8 mouse cellular contexts compared by ENCODE assay signal in the genomic region with DNA sequence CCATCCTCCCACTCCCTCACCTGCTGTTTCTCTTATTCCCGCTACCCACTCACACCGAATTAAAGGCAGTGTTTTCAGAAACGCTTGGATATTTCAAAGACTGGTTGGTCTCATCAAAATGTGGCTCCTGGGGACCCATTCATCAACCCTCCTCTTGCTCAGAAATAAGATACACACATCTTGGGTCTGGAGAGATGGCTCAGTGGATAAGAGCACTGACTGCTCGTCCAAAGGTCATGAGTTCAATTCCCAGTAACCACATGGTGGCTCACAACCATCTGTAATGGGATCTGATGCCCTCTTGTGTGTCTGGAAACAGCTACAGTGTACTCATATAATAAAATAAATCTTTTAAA. TPM values are rescaled to one million over a fixed set of nuclear protein-coding genes. Genes with fewer than 3 reads are reported as not detected.
DNase-seq lines count a peak whose midpoint lies in the region; ATAC-seq and TF ChIP-seq lines count a peak whose summit lies in the region.

No protein-coding gene starts in this region.

- TF ChIP-seq CTCF in liver, adult 2 months (IDR thresholded peaks at IDR 0.05; ENCODE audit: low read depth, low read length): no peak
- TF ChIP-seq CTCF in embryonic fibroblast, embryonic 13.5 days (IDR thresholded peaks at IDR 0.05; ENCODE audit: borderline replicate concordance, insufficient read depth, low read length): no peak

- H3K27ac ChIP-seq in liver, adult 2 months (replicated peaks; ENCODE audit: insufficient read depth, low read depth, low read length): no peak overlapping the region
- no peak overlapping the region for H3K27ac ChIP-seq in embryonic fibroblast, embryonic 13.5 days (ENCODE audit: insufficient read depth, low read length)
- no peak overlapping the region for H3K27ac ChIP-seq in intestine, embryonic 16.5 days (ENCODE audit: low read length)
- no peak overlapping the region for H3K27ac ChIP-seq in neural tube, embryonic 12.5 days

- DNase-seq in liver, adult 2 months (ENCODE audit: extremely low read depth, low read depth, low spot score): no peak
- no peak for DNase-seq in liver
- DNase-seq in right cerebral cortex, adult 2 months (ENCODE audit: low spot score in 2 of 2): no peak
- no peak for DNase-seq in layer of hippocampus, adult 18-20 months (ENCODE audit: low spot score in 2 of 2)
- no peak for DNase-seq in cerebellum, adult 9-11 months

- WGBS in liver, adult 2 months: 0% methylated on average over 4 of the region's 4 CpGs
- 0% methylated on average over 4 of the region's 4 CpGs for WGBS in intestine, embryonic 16.5 days
- WGBS in neural tube, embryonic 12.5 days: under 1% methylated on average over 4 of the region's 4 CpGs

- no peaks in the 10 kb centered on the region for H3K27me3 ChIP-seq in liver, adult 2 months (ENCODE audit: control insufficient read depth, insufficient read depth, low read length)
- H3K27me3 ChIP-seq in intestine, embryonic 16.5 days (replicated peaks; ENCODE audit: control insufficient read depth, insufficient read depth, low read length): no peaks in the 10 kb centered on the region
- H3K27me3 ChIP-seq in neural tube, embryonic 12.5 days (replicated peaks): no peaks in the 10 kb centered on the region

- H3K36me3 ChIP-seq in liver, adult 2 months (ENCODE audit: control insufficient read depth, insufficient read depth, low read length): peaks cover 3% of the 10 kb centered on the region; the same call in 1 of the 2 replicates
- no peaks in the 10 kb centered on the region for H3K36me3 ChIP-seq in intestine, embryonic 16.5 days (ENCODE audit: control insufficient read depth, insufficient read depth, low read length)
- no peaks in the 10 kb centered on the region for H3K36me3 ChIP-seq in neural tube, embryonic 12.5 days

- no peaks in the 10 kb centered on the region for H3K79me2 ChIP-seq in liver, adult 2 months (ENCODE audit: control insufficient read depth, insufficient read depth, low read length)

- no peaks in the 10 kb centered on the region for H3K4me1 ChIP-seq in liver, adult 2 months (ENCODE audit: control insufficient read depth, insufficient read depth, low read length)
- peaks cover 2% of the 10 kb centered on the region; the same call in 1 of the 2 replicates for H3K4me1 ChIP-seq in embryonic fibroblast, embryonic 13.5 days (ENCODE audit: control insufficient read depth, insufficient read depth, low read length)
- H3K4me1 ChIP-seq in intestine, embryonic 16.5 days (ENCODE audit: control insufficient read depth, insufficient read depth, low read length): no peaks in the 10 kb centered on the region; the same call in 1 of the 2 replicates
- H3K4me1 ChIP-seq in neural tube, embryonic 12.5 days: 0 out of 2 replicates have a peak, but pooled peaks cover 9% of the 10 kb centered on the region

- H3K4me3 ChIP-seq in liver, adult 2 months (ENCODE audit: insufficient read depth, low read depth, low read length): peak overlapping the region; percentile 77; the same call in 1 of the 2 replicates
- H3K4me3 ChIP-seq in embryonic fibroblast, embryonic 13.5 days (ENCODE audit: insufficient read depth, low read length): 0 out of 2 replicates have a peak overlapping the region, but pooled peaks have one; percentile 12
- H3K4me3 ChIP-seq in intestine, embryonic 16.5 days (ENCODE audit: low read length): peak overlapping the region; percentile 87
- H3K4me3 ChIP-seq in neural tube, embryonic 12.5 days: peak overlapping the region; percentile 69

- ATAC-seq in intestine, embryonic 16.5 days: peak; percentile 22
- ATAC-seq in neural tube, embryonic 12.5 days (ENCODE audit: low FRiP score, low read depth): peak; percentile 26

- H3K9me3 ChIP-seq in intestine, embryonic 16.5 days (ENCODE audit: control insufficient read depth, low read length): no peaks in the 10 kb centered on the region
- H3K9me3 ChIP-seq in neural tube, embryonic 12.5 days: no peaks in the 10 kb centered on the region

- peak overlapping the region; percentile 99 for H3K4me2 ChIP-seq in intestine, embryonic 16.5 days (ENCODE audit: low read depth, low read length)
- peak overlapping the region; percentile 99 for H3K4me2 ChIP-seq in neural tube, embryonic 12.5 days (replicated peaks)

- no peak for TF ChIP-seq POLR2A in liver, adult 2 months (IDR thresholded peaks at IDR 0.05; ENCODE audit: extremely low read depth, insufficient read depth, low read length)
- TF ChIP-seq POLR2A in embryonic fibroblast, embryonic 13.5 days (IDR thresholded peaks at IDR 0.05; ENCODE audit: low read depth, low read length): no peak

- H3K9ac ChIP-seq in liver, adult 2 months (ENCODE audit: low read depth, low read length): no peak overlapping the region
- peak overlapping the region; percentile 92; the same call in 1 of the 2 replicates for H3K9ac ChIP-seq in intestine, embryonic 16.5 days (ENCODE audit: low read depth, low read length)
- H3K9ac ChIP-seq in neural tube, embryonic 12.5 days: peak overlapping the region; percentile 68

RNA-seq across cellular contexts. Expression of a gene that starts 0.3 kb away (rescaled TPM):
- 5.9 and 8.3 TPM in 2 replicates for total RNA-seq in liver, adult 2 months (2014; rRNA removed)
- 5.5 and 6.4 TPM in 2 replicates for polyA plus RNA-seq in liver, adult 2 months (2012; rRNA removed)
- polyA plus RNA-seq in embryonic fibroblast, embryonic 13.5 days (2011; ENCODE audit: insufficient read length, low read depth, missing spikeins): 4.7 and 5.2 TPM in 2 replicates
- 14.8 and 15.3 TPM in 2 replicates for polyA plus RNA-seq in intestine, embryonic 16.5 days (2015; fragmentation: Nextera tagmentation; extraction: Ambion mirVana)
- 12.8 and 13.1 TPM in 2 replicates for polyA plus RNA-seq in neural tube, embryonic 12.5 days (2016; fragmentation: Nextera tagmentation; extraction: Ambion mirVana)
- 1 to 10 TPM; 7.4 to 8.9 TPM for total RNA-seq in layer of hippocampus, adult 18-20 months (2021)

Comparison
In these comparisons a context has a peak if more than half of its experiments do, and no peak if none do; other contexts are left out.
1. H3K4me3 ChIP-seq: peak in every context shown above with its lines; median percentile 87 in intestine, embryonic 16.5 days; 77 in liver, adult 2 months; 69 in neural tube, embryonic 12.5 days; 12 in embryonic fibroblast, embryonic 13.5 days.